In genomic region chr2:27721611-27722010, GRCm38 (mm10) we compare ENCODE assay signal across 27 mouse cellular contexts. TPM values are rescaled to one million over a fixed set of nuclear protein-coding genes. Genes with fewer than 3 reads are reported as not detected.
DNase-seq lines count a peak whose midpoint lies in the region; ATAC-seq and TF ChIP-seq lines count a peak whose summit lies in the region.
"Had no signal": no experiment of that assay in that cellular context is flagged by ENCODE, and none has a peak within 500 bp of the region (broad histone marks: within the 10 kb centered on the region; RNA-seq: fewer than 3 reads in every experiment).

No protein-coding gene starts in this region.

- H3K9ac ChIP-seq in lung, postnatal 0 days (replicated peaks; ENCODE audit: low read depth): no peak overlapping the region
- H3K9ac ChIP-seq in stomach, embryonic 16.5 days (ENCODE audit: low read length): no peak overlapping the region
- H3K9ac ChIP-seq: forebrain, postnatal 0 days; hindbrain, embryonic 12.5 days; intestine, embryonic 15.5 days; midbrain, embryonic 12.5 days; neural tube, embryonic 13.5 days had no signal

- TF ChIP-seq POLR2A in lung, adult 2 months (IDR thresholded peaks at IDR 0.05; ENCODE audit: borderline replicate concordance, extremely low read depth, low read depth, low read length): no peak

- no peaks in the 10 kb centered on the region for H3K27me3 ChIP-seq in lung, postnatal 0 days (replicated peaks; ENCODE audit: insufficient read depth, low read length)
- no peaks in the 10 kb centered on the region for H3K27me3 ChIP-seq in stomach, embryonic 16.5 days (ENCODE audit: control insufficient read depth, insufficient read depth, low read length)
- H3K27me3 ChIP-seq: hindbrain, embryonic 12.5 days; intestine, embryonic 15.5 days; neural tube, embryonic 13.5 days had no signal

- ATAC-seq in lung, postnatal 0 days: peak; percentile 51
- ATAC-seq in stomach, embryonic 16.5 days (ENCODE audit: insufficient read depth, low FRiP score): no peak
- ATAC-seq: forebrain, postnatal 0 days; hindbrain, postnatal 0 days; intestine, embryonic 15.5 days had no signal

- WGBS in lung, postnatal 0 days: 78% methylated on average over 4 of the region's 4 CpGs
- 79% methylated on average over 4 of the region's 4 CpGs for WGBS in lung, adult 2 months
- WGBS in stomach, embryonic 16.5 days: 92% methylated on average over 4 of the region's 4 CpGs

- H3K4me1 ChIP-seq in lung, postnatal 0 days (ENCODE audit: insufficient read depth, low read depth, low read length): peaks cover 5% of the 10 kb centered on the region; the same call in 1 of the 2 replicates
- 0 out of 2 replicates have a peak, but pooled peaks cover 7% of the 10 kb centered on the region for H3K4me1 ChIP-seq in lung, adult 2 months (ENCODE audit: control insufficient read depth, insufficient read depth, low read length)
- peaks cover 42% of the 10 kb centered on the region for H3K4me1 ChIP-seq in stomach, embryonic 16.5 days (ENCODE audit: control insufficient read depth, insufficient read depth, low read length)
- H3K4me1 ChIP-seq: megakaryocyte, embryonic 14.5 days had no signal

- no peaks in the 10 kb centered on the region for H3K9me3 ChIP-seq in lung, postnatal 0 days (ENCODE audit: low read length)
- H3K9me3 ChIP-seq in stomach, embryonic 16.5 days (replicated peaks; ENCODE audit: control insufficient read depth, low read length): no peaks in the 10 kb centered on the region
- H3K9me3 ChIP-seq: hindbrain, embryonic 12.5 days; intestine, embryonic 15.5 days; megakaryocyte, embryonic 14.5 days; midbrain, embryonic 12.5 days; neural tube, embryonic 13.5 days had no signal

- no peak overlapping the region for H3K4me3 ChIP-seq in lung, postnatal 0 days (ENCODE audit: low read depth, low read length)
- H3K4me3 ChIP-seq in lung, adult 2 months (replicated peaks; ENCODE audit: extremely low read depth, low read depth, low read length): no peak overlapping the region
- no peak overlapping the region for H3K4me3 ChIP-seq in stomach, embryonic 16.5 days (replicated peaks; ENCODE audit: low read length)
- H3K4me3 ChIP-seq: hindbrain, embryonic 12.5 days; intestine, embryonic 15.5 days; megakaryocyte, embryonic 14.5 days; midbrain, embryonic 12.5 days; neural tube, embryonic 13.5 days had no signal

- no peak for TF ChIP-seq EP300 in lung, postnatal 0 days (IDR thresholded peaks at IDR 0.05)

- H3K27ac ChIP-seq in lung, postnatal 0 days (ENCODE audit: low read length): no peak overlapping the region
- H3K27ac ChIP-seq in stomach, embryonic 16.5 days (ENCODE audit: low read length): peak overlapping the region; percentile 68
- H3K27ac ChIP-seq: hindbrain, embryonic 12.5 days; hindbrain, postnatal 0 days; intestine, embryonic 15.5 days; midbrain, embryonic 12.5 days; neural tube, embryonic 13.5 days had no signal

- H3K36me3 ChIP-seq in lung, postnatal 0 days (ENCODE audit: insufficient read depth, low read length): no peaks in the 10 kb centered on the region
- no peaks in the 10 kb centered on the region for H3K36me3 ChIP-seq in stomach, embryonic 16.5 days (ENCODE audit: control insufficient read depth, insufficient read depth, low read length)
- H3K36me3 ChIP-seq: hindbrain, embryonic 12.5 days; intestine, embryonic 15.5 days; midbrain, embryonic 12.5 days; neural tube, embryonic 13.5 days had no signal

- no peak overlapping the region for H3K4me2 ChIP-seq in lung, postnatal 0 days (replicated peaks; ENCODE audit: low read depth, low read length)
- H3K4me2 ChIP-seq in stomach, embryonic 16.5 days (ENCODE audit: low read depth, low read length): 0 out of 2 replicates have a peak overlapping the region, but pooled peaks have one; percentile 2
- H3K4me2 ChIP-seq: heart, embryonic 11.5 days; hindbrain, embryonic 12.5 days; intestine, embryonic 15.5 days; liver, embryonic 11.5 days; midbrain, embryonic 12.5 days; neural tube, embryonic 13.5 days had no signal

- peak; percentile 58 for DNase-seq in lung, postnatal 0 days (ENCODE audit: low spot score)
- no peak for DNase-seq in lung, adult 2 months
- peak; percentile 95 for DNase-seq in gonadal fat pad, adult 2 months (ENCODE audit: low read depth)
- no peak for DNase-seq in heart, adult 18-20 months
- no peak for DNase-seq in kidney, adult 11 months
- DNase-seq: adrenal gland, adult 2 months; adrenal gland, postnatal 36 days; B cell, adult 2 months; cerebellum, adult 18-20 months; cerebellum, postnatal 10 days; forebrain, postnatal 0 days; gastrocnemius, postnatal 10 days; heart, postnatal 36 days; kidney, adult 9 months; kidney, postnatal 10 days; layer of hippocampus, postnatal 36 days; left cerebral cortex, postnatal 4 days; right cerebral cortex, postnatal 4 days had no signal

- TF ChIP-seq CTCF in lung, postnatal 0 days (IDR thresholded peaks at IDR 0.05): no peak
- no peak for TF ChIP-seq CTCF in lung, adult 2 months (IDR thresholded peaks at IDR 0.05; ENCODE audit: insufficient read depth, low read length)

RNA-seq across cellular contexts. Expression of gene Rxra, which starts 45.4 kb away (rescaled TPM):
- 9.6 and 10.3 TPM in 2 replicates for polyA plus RNA-seq in lung, postnatal 0 days (2015; fragmentation: Nextera tagmentation; extraction: Ambion mirVana)
- 71.3 and 81.8 TPM in 2 replicates for polyA plus RNA-seq in lung, adult 2 months (2012; rRNA removed)
- 80.6 and 82.3 TPM in 2 replicates for polyA plus RNA-seq in gonadal fat pad, adult 2 months (2012; rRNA removed)
- polyA plus RNA-seq in stomach, embryonic 16.5 days (2015; fragmentation: Nextera tagmentation; extraction: Ambion mirVana): 11.9 and 12.4 TPM in 2 replicates
- 10 to 100 TPM; 51.3 to 52.4 TPM for total RNA-seq in heart, adult 18-20 months (2021)

Comparison
In these comparisons a context has a peak if more than half of its experiments do, and no peak if none do; other contexts are left out.
1. DNase-seq: peak in lung, postnatal 0 days (single experiment) and gonadal fat pad, adult 2 months (single experiment); none in lung, adult 2 months (single experiment), heart, adult 18-20 months (0 of 2) and kidney, adult 11 months (single experiment).